In genomic region chr5:143706822-143707200, GRCm38 (mm10) we compare ENCODE assay signal across 22 mouse cellular contexts. TPM values are rescaled to one million over a fixed set of nuclear protein-coding genes. Genes with fewer than 3 reads are reported as not detected.
A peak's percentile ranks its signal among the peaks of the same experiment; 100 is the strongest.
DNase-seq lines count a peak whose midpoint lies in the region; ATAC-seq lines count a peak whose summit lies in the region.
"Had no signal": no experiment of that assay in that cellular context is flagged by ENCODE, and none has a peak within 500 bp of the region (broad histone marks: within the 10 kb centered on the region; RNA-seq: fewer than 3 reads in every experiment).

No protein-coding gene starts in this region.

- H3K9me3 ChIP-seq in heart, embryonic 12.5 days (replicated peaks): no peaks in the 10 kb centered on the region
- H3K9me3 ChIP-seq in hindbrain, embryonic 10.5 days: no peaks in the 10 kb centered on the region
- no peaks in the 10 kb centered on the region for H3K9me3 ChIP-seq in hindbrain, embryonic 14.5 days (ENCODE audit: control insufficient read depth, low read length)
- H3K9me3 ChIP-seq in liver, embryonic 13.5 days (replicated peaks): no peaks in the 10 kb centered on the region
- H3K9me3 ChIP-seq in intestine, embryonic 16.5 days (ENCODE audit: control insufficient read depth, low read length): no peaks in the 10 kb centered on the region
- H3K9me3 ChIP-seq: forebrain, embryonic 10.5 days; hindbrain, embryonic 15.5 days; limb, embryonic 12.5 days; liver, embryonic 12.5 days; lung, embryonic 15.5 days; megakaryocyte, embryonic 14.5 days; midbrain, embryonic 13.5 days had no signal

- 0 out of 2 replicates have a peak, but pooled peaks cover 3% of the 10 kb centered on the region for H3K27me3 ChIP-seq in heart, embryonic 12.5 days (replicated peaks)
- H3K27me3 ChIP-seq in hindbrain, embryonic 10.5 days (ENCODE audit: insufficient read depth, poor library complexity, severe bottlenecking): no peaks in the 10 kb centered on the region
- H3K27me3 ChIP-seq in hindbrain, embryonic 14.5 days (ENCODE audit: control insufficient read depth, insufficient read depth, low read length): no peaks in the 10 kb centered on the region
- no peaks in the 10 kb centered on the region for H3K27me3 ChIP-seq in liver, embryonic 13.5 days
- H3K27me3 ChIP-seq in intestine, embryonic 16.5 days (replicated peaks; ENCODE audit: control insufficient read depth, insufficient read depth, low read length): no peaks in the 10 kb centered on the region
- H3K27me3 ChIP-seq: hindbrain, embryonic 15.5 days; limb, embryonic 12.5 days; liver, embryonic 12.5 days; lung, embryonic 15.5 days; midbrain, embryonic 13.5 days had no signal

- peaks cover 33% of the 10 kb centered on the region for H3K4me1 ChIP-seq in heart, embryonic 12.5 days (replicated peaks)
- H3K4me1 ChIP-seq in hindbrain, embryonic 10.5 days (replicated peaks): no peaks in the 10 kb centered on the region; the same call in 1 of the 2 replicates
- H3K4me1 ChIP-seq in hindbrain, embryonic 14.5 days (replicated peaks; ENCODE audit: control insufficient read depth, insufficient read depth, low read length): no peaks in the 10 kb centered on the region
- H3K4me1 ChIP-seq in liver, embryonic 13.5 days (replicated peaks): peaks cover 36% of the 10 kb centered on the region
- no peaks in the 10 kb centered on the region for H3K4me1 ChIP-seq in intestine, embryonic 16.5 days (ENCODE audit: control insufficient read depth, insufficient read depth, low read length)
- H3K4me1 ChIP-seq: limb, embryonic 12.5 days; lung, embryonic 15.5 days had no signal

- H3K27ac ChIP-seq in heart, embryonic 12.5 days (ENCODE audit: poor library complexity, severe bottlenecking): peak overlapping the region; percentile 67
- 0 out of 2 replicates have a peak overlapping the region, but pooled peaks have one; percentile 24 for H3K27ac ChIP-seq in hindbrain, embryonic 10.5 days
- no peak overlapping the region for H3K27ac ChIP-seq in hindbrain, embryonic 14.5 days
- H3K27ac ChIP-seq in liver, embryonic 13.5 days: peak overlapping the region; percentile 66; the same call in 1 of the 2 replicates
- 0 out of 2 replicates have a peak overlapping the region, but pooled peaks have one; percentile 2 for H3K27ac ChIP-seq in intestine, embryonic 16.5 days (ENCODE audit: low read length)
- H3K27ac ChIP-seq: forebrain, embryonic 10.5 days; hindbrain, embryonic 15.5 days; lung, embryonic 15.5 days; midbrain, embryonic 13.5 days had no signal

- DNase-seq in heart, postnatal 14 days: no peak
- no peak for DNase-seq in hindbrain, embryonic 10.5 days (ENCODE audit: low spot score)
- DNase-seq in hindbrain, embryonic 14.5 days (ENCODE audit: low spot score): no peak
- DNase-seq in liver, embryonic 13.5 days: no peak
- no peak for DNase-seq in liver
- no peak for DNase-seq in gastrocnemius, postnatal 14 days
- DNase-seq: adrenal gland, adult 8-10 months; cerebellum, adult 11-12 months; cerebellum, postnatal 10 days; gastrocnemius, postnatal 25 days; layer of hippocampus, postnatal 36 days; lung, postnatal 36 days had no signal

- WGBS in heart, embryonic 12.5 days: 83% methylated on average over 7 of the region's 7 CpGs
- WGBS in hindbrain, embryonic 10.5 days: 96% methylated on average over 7 of the region's 7 CpGs
- WGBS in hindbrain, embryonic 14.5 days: 89% methylated on average over 7 of the region's 7 CpGs
- 80% methylated on average over 7 of the region's 7 CpGs for WGBS in liver, embryonic 13.5 days (ENCODE audit: insufficient replicate concordance)
- WGBS in intestine, embryonic 16.5 days: 83% methylated on average over 7 of the region's 7 CpGs

- peak overlapping the region; percentile 23; the same call in 1 of the 2 replicates for H3K9ac ChIP-seq in heart, embryonic 12.5 days
- H3K9ac ChIP-seq in hindbrain, embryonic 14.5 days: no peak overlapping the region
- H3K9ac ChIP-seq in liver, embryonic 13.5 days: no peak overlapping the region
- no peak overlapping the region for H3K9ac ChIP-seq in intestine, embryonic 16.5 days (ENCODE audit: low read depth, low read length)
- H3K9ac ChIP-seq: hindbrain, embryonic 15.5 days; limb, embryonic 12.5 days; lung, embryonic 15.5 days; midbrain, embryonic 13.5 days had no signal

- no peak overlapping the region for H3K4me3 ChIP-seq in heart, embryonic 12.5 days
- no peak overlapping the region for H3K4me3 ChIP-seq in hindbrain, embryonic 10.5 days
- no peak overlapping the region for H3K4me3 ChIP-seq in hindbrain, embryonic 14.5 days (replicated peaks; ENCODE audit: low read length)
- no peak overlapping the region for H3K4me3 ChIP-seq in liver, embryonic 13.5 days (replicated peaks)
- H3K4me3 ChIP-seq in intestine, embryonic 16.5 days (ENCODE audit: low read length): no peak overlapping the region
- H3K4me3 ChIP-seq: forebrain, embryonic 10.5 days; hindbrain, embryonic 15.5 days; limb, embryonic 12.5 days; liver, embryonic 12.5 days; lung, embryonic 15.5 days; megakaryocyte, embryonic 14.5 days; midbrain, embryonic 13.5 days had no signal

- H3K4me2 ChIP-seq in heart, embryonic 12.5 days: peak overlapping the region; percentile 33
- H3K4me2 ChIP-seq in hindbrain, embryonic 14.5 days (replicated peaks): no peak overlapping the region
- no peak overlapping the region for H3K4me2 ChIP-seq in liver, embryonic 13.5 days
- H3K4me2 ChIP-seq in intestine, embryonic 16.5 days (ENCODE audit: low read depth, low read length): no peak overlapping the region
- H3K4me2 ChIP-seq: hindbrain, embryonic 15.5 days; limb, embryonic 12.5 days; liver, embryonic 12.5 days; lung, embryonic 15.5 days; midbrain, embryonic 13.5 days had no signal

- peaks cover 70% of the 10 kb centered on the region for H3K36me3 ChIP-seq in heart, embryonic 12.5 days
- H3K36me3 ChIP-seq in hindbrain, embryonic 10.5 days: peaks cover 88% of the 10 kb centered on the region
- peaks cover 81% of the 10 kb centered on the region for H3K36me3 ChIP-seq in hindbrain, embryonic 14.5 days (replicated peaks; ENCODE audit: control insufficient read depth, insufficient read depth)
- H3K36me3 ChIP-seq in liver, embryonic 13.5 days: peaks cover 90% of the 10 kb centered on the region
- peaks cover 17% of the 10 kb centered on the region for H3K36me3 ChIP-seq in intestine, embryonic 16.5 days (ENCODE audit: control insufficient read depth, insufficient read depth, low read length)

- intact Hi-C loops in heart, postnatal 14 days (cut with DNase I): loop anchor here (5.0 kb wide), 1 partner anchor 35 kb away; no protein-coding TSS in a partner anchor
- intact Hi-C loops in gastrocnemius, postnatal 14 days (cut with DNase I; ENCODE audit: low total_unique reads): no loop called here

- ATAC-seq in heart, embryonic 12.5 days (ENCODE audit: insufficient number of reproducible peaks, low FRiP score): no peak
- ATAC-seq in hindbrain, embryonic 14.5 days (ENCODE audit: low FRiP score): no peak
- ATAC-seq in liver, embryonic 13.5 days (ENCODE audit: low read depth): no peak
- peak; percentile 38; the same call in 1 of the 2 replicates for ATAC-seq in intestine, embryonic 16.5 days
- ATAC-seq: forebrain, embryonic 16.5 days; midbrain, embryonic 13.5 days had no signal

RNA-seq across cellular contexts. Expression of gene Usp42, which starts 25.3 kb away (rescaled TPM):
- 17.6 and 19.4 TPM in 2 replicates for polyA plus RNA-seq in heart, embryonic 12.5 days (2016; fragmentation: Nextera tagmentation; extraction: Ambion mirVana)
- 1 to 10 TPM; 8.1 to 8.3 TPM for total RNA-seq in heart, postnatal 14 days (2021)
- 27.0 and 28.4 TPM in 2 replicates for polyA plus RNA-seq in hindbrain, embryonic 10.5 days (2016; fragmentation: Nextera tagmentation; extraction: Ambion mirVana)
- 29.1 and 30.0 TPM in 2 replicates for polyA plus RNA-seq in hindbrain, embryonic 14.5 days (2014; fragmentation: Nextera tagmentation; extraction: Ambion mirVana)
- 4.4 and 5.2 TPM in 2 replicates for polyA plus RNA-seq in liver, embryonic 13.5 days (2015; fragmentation: Nextera tagmentation; extraction: Ambion mirVana)
- polyA plus RNA-seq in intestine, embryonic 16.5 days (2015; fragmentation: Nextera tagmentation; extraction: Ambion mirVana): 9.9 and 10.5 TPM in 2 replicates
- total RNA-seq in gastrocnemius, postnatal 14 days (2021): 1 to 10 TPM; 6.2 to 6.5 TPM
